Mouse (Mus musculus): ENCODE results near the gene Rgl3.

Gene Rgl3

DNA sequence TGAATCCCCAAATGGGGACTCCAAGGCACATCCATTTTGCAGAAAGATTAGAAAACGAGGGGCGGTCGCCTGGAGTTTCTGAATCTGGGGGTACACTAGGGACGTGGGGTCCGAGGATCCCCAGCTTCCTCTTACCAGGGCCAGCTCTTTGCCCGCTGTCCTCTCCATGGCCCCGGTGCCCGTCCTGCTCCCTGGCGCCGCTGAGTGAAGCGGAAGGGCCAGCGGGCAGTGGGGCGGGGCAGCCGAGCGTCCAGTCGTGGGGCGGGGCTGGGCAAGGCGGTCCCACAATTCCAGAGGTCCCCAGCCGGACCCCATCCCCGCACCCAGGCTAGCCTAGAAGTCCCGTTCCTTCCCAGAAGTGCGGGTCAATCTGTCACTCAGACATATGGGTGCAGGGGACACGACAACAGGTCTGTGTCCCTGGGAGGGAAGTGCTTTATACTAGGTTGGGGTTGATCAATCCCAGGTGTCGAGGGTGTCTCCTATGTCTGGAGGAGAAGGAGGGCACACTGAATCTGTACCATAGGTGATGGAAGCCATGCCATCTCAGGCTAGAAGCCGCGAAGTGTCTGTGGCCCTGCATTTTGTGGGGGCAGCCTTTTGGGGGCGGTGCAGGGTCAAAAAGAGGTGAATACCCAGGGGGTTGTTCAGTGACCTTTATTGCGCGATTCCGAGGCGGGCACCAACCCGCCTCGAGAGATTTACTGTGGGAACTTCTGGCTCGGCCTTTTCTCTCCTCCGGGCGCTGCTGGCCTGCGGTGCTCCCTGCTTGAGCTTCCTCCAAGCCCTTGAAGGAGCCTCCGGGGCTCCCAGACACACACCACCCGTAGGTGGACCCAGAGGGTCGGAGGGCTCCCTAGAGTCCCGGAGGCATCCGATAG lies at the start of gene Rgl3:
TSS of gene Rgl3 (minus strand) at position 217 of the 881 bp plus-strand sequence.
- in situ Hi-C loops (cut with MboI), result no loop called here

DNA sequence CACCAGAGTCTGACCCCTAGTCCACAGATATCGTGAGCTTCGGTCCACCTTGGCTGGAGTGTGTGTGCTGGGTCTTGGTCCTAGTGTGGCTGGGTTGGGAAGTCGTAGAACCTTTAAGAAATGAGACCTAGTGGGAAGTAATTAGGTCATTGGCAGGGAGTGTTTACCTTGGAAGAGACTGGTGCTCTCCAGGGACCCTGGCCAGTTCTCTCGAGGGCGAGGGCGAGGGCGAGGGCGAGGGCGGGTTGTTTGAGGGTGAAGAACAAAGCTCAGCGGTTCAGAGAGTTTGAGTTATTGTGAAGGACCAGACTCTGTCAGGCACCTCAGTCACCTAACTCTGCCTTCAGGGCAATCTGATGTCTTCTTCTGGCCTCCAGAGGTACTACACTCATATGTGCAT lies 48.6 kb upstream of the Rgl3 start:
- in situ Hi-C loops (cut with MboI), result no loop called here

DNA sequence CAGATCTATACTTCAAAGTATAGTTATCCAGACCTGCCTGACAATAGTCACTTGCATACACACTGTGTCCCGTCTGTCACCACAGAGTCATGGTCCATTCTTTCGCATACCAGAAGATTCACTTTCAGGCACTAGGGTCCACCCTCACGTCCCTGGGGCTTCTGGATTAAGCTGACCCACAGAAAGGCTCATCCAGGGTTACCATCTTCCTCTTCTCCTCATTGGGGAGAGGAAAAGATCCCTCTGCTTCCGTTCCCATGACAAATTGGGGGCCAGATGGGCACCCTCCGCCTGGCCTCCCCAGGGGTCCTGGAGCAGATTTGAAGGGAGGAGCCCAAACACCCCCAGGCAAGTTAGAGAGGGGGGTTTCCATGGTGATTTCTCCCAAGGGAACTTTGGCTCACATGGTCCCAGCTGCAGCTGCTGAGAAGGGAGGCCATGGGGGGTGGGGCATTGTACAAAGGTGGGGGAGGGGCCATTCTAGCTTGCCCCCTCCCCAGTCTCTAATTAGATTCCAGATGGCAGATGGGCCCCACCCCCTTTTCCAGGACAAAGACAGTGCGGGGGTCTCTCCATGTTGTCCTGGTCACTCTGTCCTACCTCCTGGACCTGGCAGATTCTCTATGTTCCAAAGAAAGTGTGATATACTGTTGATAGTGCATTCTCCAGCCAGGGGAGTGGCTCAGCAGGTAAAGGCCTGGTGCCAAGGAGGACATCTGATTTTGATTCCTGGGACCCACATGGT lies 46.2 kb upstream of the Rgl3 start:
- in situ Hi-C loops (cut with MboI), result no loop called here

DNA sequence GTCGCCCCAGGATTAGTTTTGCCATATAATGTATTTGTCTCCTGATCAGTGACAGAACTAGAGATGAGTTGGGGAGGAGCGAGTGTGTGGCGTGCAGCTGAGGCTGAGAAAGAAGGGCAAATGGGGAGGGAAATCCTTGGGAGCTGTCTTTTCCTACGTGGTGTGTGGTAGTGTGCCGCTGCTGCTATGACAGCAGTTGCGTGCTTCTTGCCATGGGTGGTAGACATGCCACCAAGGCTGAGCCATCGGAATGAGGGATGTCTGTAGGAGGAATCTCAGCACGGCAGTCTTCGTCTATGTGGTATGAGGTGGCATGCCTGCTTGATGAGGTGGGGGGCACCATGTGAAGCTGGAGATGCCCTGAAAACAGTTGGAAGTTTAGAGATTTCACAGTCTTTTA lies 41.1 kb upstream of the Rgl3 start:
- in situ Hi-C loops (cut with MboI), result no loop called here

DNA sequence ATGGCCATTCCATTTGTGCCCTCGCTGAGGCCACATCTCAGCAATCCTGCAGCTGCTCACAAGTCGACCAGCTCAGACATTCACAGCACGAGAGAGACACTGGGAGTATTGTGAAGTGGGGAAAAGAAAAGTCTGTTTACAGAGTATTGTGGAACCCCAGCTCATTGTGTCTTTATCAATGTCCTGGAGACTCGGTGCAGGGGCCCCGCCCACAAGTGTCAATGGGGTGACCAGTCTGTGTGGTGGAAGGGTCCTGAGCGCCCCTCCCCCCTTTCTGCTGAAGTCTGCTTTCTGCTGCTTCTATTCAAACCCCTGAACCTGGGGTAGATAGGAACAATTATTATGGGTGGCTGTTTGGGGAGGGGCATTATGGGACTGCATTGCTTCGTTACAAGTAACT lies 39.2 kb upstream of the Rgl3 start:
- in situ Hi-C loops (cut with MboI), result no loop called here

DNA sequence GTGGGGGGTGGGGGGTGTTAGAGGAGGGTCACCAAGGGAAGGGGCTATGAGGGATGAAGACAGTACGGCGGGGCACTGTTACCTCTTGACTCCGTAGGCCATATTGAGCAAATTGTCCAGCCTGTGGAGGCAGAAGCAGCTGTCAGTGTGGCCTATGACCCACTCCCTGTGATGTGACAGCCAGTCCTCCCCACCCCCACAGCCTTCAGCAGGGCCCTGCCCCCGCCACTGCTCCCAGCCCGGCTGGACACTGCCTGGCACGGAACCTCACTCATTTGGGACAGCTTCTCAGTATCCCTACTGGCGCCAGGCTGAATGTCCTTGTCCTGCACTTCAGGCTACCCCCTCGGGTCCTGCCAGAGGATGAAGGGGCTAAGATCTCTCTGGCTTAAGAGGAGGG lies 35.3 kb upstream of the Rgl3 start:
- in situ Hi-C loops (cut with MboI), result no loop called here

DNA sequence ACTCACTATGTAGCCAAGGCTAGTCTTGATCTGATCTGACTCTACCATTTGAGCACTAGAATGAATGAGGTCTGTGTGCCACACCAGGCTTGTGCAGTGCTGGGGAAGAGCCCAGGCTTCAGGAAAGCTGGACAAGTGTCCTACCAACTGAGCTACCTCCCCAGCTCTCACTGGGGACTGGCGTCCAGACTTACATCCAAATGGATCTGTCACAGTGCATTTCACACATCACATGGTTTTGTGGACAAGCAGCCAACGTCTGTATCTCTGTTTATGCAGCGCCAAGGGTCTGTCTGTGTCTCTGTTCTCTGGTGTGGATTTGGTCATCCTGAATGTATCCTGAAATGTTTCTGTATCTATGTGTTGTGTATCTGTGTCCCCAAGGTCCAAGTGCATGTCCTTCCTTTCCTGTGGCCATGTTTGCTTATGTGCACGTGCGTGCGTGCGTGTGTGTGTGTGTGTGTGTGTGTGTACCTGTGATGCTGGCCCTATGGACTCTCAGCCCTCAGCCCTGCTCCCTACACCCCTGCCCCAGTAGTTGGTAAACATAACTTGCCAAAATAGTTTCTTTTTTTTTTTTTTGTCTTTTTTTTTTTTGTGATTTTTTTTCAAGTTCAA lies 28.1 kb upstream of the Rgl3 start:
- in situ Hi-C loops (cut with MboI), result no loop called here

DNA sequence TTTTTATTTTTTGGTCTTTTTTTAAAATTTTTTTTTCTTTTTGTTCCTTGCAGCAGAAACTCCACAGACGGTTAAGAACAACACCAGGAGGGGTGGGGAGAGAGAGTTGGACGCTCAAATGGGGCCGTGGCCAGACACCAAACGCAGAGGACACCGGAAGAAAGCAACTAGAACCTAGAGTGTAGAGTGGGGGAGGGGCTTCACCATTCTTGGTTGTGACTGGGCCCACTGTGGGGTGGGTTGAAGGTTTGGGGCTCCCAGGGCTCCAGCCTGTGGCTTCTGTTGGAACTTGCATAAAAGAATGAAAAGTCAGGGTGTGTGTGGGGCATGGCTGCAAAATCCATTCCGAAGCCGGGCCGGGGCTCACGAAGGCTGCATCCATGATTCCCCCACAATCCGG lies 27.0 kb upstream of the Rgl3 start:
- in situ Hi-C loops (cut with MboI), result no loop called here

DNA sequence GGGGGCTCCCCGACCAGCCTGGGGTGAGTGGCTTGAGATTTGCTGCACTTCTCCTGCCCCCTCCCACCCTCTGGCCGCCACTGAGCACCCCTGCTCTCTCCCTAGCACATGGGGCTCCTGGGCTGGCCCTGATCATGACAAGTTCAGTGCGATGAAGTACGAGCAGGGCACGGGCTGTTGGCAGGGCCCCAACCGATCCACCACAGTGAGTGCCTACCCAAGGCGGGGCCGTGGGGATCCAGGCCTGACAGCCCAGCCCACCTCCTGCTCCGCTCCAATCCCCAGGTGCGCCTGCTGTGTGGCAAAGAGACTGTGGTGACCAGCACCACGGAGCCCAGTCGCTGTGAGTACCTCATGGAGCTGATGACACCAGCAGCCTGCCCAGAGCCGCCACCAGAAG lies 23.5 kb upstream of the Rgl3 start:
- in situ Hi-C loops (cut with MboI), result no loop called here

DNA sequence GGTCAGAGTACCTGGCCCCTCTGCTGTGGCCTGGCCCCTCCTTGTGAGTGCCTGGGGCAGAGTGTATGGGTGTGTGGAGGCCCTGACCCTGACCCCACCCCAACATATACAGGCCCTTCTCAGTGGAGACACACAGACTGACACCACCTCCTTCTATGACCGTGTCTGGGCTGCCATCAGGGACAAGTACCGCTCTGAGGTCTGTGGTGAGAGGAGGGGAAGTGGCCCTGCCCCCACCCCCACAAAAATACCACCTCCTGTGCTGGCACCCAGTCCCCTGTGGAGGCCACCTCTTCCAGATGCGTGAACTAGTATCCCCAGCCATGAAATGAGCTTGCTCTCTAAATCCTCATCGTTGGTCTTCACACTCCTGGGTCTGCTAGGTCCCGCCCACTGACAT lies 21.8 kb upstream of the Rgl3 start:
- in situ Hi-C loops (cut with MboI), result no loop called here

DNA sequence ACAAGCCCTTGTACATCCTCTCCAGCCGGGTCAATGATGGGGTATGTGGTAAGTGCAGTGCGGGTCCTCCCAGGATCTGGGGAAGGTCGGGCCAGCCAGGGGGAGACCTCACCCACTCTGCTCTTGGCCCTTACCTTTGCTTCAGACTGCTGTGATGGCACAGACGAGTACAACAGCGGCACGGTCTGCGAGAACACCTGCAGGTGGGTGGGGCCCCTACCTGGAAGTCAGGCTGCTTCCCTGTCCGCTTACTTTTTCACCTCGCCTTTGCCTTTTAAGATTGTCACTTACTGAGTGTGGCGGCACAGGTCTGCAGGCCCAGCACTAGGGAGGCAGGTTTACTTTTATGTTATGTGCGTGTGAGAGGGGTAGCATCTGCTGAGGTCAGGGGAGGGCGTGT lies 15.3 kb upstream of the Rgl3 start:
- in situ Hi-C loops (cut with MboI), result no loop called here

DNA sequence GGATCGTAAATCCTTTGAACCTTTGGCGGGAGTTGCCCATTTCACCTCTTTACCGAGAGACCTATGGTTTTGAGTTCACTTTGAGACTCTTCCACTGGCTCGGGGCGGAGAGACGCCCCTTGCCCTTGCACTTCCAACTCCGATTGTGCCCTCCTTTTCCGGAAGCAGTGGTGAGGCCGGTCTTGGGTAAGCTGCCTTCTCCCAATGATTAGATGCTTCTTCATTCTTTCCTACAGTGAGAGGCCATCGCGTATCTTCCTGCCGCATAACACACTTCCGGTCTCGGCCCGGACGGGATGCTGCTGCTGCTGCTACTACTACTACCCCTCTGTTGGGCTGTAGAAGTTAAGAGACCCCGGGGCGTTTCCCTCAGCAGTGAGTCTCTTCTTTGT lies 13.9 kb upstream of the Rgl3 start:
- in situ Hi-C loops (cut with MboI), result no loop called here

DNA sequence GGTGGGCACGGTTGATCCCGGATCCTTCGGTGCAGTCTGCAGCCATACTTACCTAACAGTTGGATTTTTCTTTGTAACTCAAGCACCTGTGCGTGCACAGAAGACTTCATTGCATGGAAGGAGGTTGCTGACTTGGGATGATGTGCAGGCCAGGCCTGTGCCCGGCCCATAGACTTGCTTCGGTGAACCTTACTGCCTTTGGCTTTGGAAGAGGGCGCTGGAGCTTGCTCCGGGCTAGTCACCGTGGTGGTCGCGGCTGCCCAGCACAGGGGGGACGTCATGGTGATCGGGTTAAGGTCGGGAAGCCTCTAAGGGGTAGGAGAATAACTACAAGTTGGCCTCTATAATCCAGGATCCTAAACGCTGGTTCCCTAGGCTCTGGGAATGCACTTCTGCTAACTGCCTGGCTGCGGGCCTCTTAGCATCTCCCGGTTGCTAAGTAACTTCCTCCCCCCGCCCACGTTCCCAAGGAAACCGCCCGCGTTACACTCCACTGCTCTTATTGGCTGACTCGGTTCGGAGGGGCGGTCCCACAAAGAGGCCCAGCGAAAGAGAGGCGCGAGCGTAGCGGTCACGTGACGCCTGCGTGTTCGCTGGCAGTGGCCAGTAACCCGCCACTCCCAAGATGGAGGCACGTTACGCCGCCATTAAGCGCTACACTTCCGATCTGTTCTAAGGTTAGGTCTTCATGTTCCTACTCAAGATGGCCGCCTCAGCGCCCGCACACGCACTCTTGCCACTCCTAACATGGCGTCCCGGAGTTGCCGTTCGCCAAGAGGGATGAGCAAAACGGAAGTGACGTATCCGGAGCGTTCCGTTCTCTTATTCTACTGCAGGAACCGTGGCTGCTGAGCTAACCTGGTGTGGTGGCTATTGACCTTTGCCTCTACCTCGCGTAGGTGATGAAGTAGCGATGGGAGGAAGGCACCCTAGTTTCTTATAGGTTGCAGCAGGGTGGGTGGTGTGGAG lies 13.2 kb upstream of the Rgl3 start, which contains the start of the genes Ccdc151 and Prkcsh:
TSS of gene Ccdc151 (minus strand) at position 441 of the 969 bp plus-strand sequence.
TSS of gene Prkcsh (plus strand) at position 613 of the 969 bp plus-strand sequence.
- in situ Hi-C loops (cut with MboI), result no loop called here

DNA sequence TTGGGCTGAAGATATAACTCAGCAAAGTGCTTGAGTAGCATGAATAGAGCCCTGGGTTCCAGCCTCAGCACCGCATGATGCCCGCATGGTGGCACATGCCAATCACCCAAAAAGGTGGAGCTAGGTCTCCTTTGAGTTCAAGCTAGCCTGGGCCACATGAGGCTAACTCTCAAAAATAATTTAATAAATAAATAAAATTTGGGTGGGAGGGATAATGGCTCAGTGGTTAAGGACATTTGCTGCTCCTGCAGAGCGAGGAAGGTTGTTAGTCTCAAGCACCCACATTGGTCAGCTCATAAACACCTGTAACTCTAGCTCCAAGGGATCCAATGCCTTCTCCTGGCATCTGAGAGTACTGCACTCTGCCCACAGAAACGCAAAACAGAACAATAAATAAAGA lies 12.4 kb upstream of the Rgl3 start:
- in situ Hi-C loops (cut with MboI), result no loop called here

DNA sequence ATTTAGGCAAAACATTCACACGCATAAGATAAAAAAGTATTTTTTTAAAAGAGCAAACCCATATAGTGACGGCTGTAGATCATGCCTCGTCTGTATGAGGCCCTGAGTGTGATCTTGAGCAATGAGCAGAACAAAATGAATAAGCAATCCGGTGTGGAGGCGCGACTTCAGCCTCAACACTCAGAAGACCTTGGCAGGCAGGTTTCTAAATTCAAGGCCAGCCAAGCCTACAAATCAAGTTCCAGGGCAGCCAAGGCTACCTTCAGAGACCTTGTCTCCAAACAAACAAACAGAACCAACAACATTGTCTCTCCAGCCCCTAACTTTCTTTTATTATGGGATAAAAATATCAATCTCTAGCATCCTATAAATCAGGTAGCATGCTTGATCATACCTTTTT lies 11.1 kb upstream of the Rgl3 start:
- in situ Hi-C loops (cut with MboI), result no loop called here

DNA sequence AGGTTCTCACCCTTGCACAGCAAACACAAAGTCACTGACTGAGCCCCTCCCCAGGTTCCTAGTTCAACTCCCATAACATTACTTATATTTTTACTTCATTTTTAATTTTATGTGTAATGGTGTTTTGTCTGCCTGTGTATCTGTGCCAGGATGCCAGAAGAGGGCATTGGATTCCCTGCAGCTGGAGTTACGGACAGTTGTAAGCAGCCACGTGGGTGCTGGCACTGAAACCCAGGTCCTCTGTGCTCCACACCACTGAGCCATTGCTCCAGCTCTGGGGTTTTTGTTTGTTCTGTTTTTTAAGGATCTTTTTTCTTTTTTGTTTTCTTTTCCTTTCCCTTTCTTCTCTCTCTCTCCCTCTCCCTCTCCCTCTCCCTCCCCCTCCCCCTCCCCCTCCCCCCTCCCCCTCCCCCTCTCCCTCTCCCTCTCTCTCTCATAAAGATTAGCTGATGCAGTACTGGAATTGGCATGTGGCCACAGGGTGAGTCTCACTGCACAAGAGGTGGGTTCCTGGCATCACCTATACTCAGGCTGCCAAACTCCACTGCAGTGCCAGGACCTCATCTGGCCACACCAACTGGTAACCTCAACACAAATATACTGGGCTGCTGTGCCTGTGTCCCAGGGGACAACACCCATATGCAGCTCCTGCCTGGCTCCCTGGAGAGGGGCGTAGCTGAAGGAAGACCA lies 7.1 kb upstream of the Rgl3 start:
- in situ Hi-C loops (cut with MboI), result no loop called here

DNA sequence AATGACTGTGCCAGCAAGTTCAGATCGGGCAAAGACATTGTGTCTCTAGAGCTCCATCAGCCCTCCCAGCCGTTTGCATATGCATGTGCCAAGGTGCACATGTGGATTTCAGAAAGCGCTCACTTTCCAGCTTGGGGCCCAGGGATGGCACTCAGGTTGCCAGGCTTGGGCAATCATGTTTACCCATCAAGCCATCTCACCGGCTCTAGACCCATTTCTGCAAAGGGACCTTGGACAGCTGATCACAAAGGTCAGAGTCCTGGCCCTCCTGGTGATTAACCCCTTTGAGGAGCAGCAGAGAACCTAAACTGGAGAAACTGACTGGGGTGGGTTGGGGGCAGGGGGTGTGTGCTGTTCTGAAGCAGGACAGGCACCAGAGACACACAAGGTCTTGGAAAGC lies 3.0 kb upstream of the Rgl3 start:
- in situ Hi-C loops (cut with MboI), result no loop called here

DNA sequence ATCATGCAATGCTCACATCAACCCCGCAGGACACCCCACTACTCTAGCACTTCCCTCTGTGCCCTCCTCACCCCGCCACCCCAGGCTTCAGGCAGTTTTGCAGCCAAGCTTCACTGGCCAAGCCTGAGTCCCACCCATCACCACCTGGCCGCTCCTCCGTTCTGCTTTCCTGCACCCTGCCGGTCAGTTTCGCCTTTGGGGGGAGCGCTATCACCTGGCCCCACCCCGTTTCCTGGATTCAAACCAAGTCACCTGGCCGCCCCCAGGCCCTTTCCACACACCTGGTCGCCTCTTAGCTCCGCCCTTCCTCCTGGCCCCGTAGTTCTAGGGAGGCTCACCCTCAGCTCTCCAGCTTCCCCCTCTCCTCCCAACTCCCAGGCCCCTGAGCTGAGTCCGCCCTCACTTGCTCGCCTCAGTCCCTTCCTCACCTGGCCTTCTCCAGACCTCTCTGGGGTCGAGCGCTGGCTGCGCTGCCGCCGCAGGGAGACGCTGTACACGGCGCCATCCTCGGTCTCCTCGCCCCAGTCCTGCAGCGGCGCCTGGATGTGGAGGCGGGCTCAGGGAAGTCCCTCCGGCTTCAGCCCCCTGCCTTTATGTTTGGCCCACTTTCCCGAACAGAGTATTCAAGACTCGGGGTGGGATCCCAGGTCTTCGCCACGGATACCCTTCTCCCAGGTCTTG lies 685 bp downstream of the Rgl3 start:
- in situ Hi-C loops (cut with MboI), result no loop called here

DNA sequence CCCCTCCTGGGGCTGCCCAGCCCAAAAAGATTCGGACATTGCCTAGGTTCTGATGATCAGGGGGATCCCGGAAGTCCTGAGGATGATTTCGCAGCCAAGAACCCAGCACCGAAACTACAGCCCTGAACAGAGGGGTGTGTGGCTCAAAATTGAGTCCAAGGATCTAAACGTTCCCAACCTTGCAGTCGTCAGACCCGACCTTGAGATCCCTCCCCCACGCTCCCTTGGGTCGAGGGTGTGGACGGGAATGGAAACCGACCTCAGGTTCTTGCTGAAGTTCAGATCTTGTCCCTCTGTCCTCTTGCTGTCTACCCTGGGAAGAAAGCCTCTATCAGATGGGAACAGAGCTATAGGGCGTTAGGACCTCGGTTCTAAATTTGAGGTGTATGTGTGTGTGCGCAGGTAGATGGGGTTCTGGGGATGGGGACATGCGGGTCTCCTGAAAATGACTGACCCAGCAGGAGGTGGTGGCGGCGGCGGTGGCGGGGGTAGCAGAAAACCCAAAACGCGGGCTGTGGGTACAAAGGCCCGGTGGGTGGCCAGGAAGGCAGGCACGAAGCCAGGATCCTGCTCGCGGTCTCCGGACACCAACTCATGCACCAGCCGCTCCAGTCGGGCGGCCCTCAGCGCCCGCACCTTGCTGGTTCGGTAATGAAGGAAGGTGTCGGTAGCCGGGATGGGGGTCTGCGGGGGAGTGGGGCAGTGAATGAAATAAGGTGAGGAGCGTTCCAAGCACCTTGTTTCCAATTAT lies 1.5 kb downstream of the Rgl3 start:
- in situ Hi-C loops (cut with MboI), result no loop called here

DNA sequence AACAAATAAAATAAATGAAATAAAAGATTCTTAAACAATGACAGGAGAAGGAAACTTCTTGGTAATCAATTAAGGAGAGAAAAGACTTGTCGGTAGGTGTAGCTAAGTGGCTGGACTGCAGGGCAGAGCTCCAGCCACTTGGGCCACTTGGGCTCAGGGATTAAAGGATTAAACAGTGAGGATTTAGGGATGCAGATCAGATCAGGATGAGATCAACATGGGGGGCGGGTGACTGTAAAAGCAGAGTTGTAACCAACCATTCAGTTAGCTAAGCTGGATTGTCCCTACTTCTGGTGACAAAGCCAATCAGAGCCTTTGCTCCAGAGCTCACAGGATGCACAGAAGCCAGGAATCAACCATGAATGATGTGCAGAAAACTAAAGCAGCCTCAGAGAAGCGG lies 5.3 kb downstream of the Rgl3 start:
- in situ Hi-C loops (cut with MboI), result no loop called here
